Mouse (Mus musculus) activated CD4-positive, CD25-positive, alpha-beta regulatory T cell, adult 4 months (primary cell): ENCODE data around the gene Ccr10. TPM values are rescaled to one million over a fixed set of nuclear protein-coding genes. Genes with fewer than 3 reads are reported as not detected.
"Not testable (repeated sequence)": the region's sequence is repeated elsewhere in the genome, so short reads cannot be mapped to it uniquely, and the experiment has no call there.

ENCODE experiments used
- ATAC-seq: one replicate; pipeline ENCODE4 v1.8.0; 2017
- polyA plus RNA-seq, 2 experiments: library from polyadenylated mRNA; unstranded; fragments of 100-300 nt; shearing (Covaris generic); gene quantifications; one replicate each; pipeline ENCODE4 v1.2.1; 2017

The Ccr10 gene
- polyA plus RNA-seq, 2 experiments from 2014 or later = 1.5 to 1.6 TPM

DNA sequence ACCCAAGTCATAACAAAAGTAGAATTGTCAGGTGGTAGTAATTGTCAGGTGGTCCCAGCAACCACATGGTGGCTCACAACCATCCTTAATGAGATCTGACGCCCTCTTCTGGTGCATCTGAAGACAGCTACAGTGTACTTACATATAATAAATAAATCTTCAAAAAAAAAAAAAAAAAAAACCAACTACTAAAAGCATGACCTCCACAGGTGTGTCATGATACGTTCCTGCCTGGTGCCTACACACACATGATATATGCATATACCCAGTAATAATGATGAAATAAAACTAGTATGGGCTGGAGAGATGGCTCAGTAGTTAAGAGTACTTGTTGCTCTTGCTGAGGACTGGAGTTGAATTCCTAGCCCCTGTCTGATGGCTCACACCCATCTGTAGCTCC lies 24.2 kb downstream of the Ccr10 start:
- ATAC-seq = no peak

DNA sequence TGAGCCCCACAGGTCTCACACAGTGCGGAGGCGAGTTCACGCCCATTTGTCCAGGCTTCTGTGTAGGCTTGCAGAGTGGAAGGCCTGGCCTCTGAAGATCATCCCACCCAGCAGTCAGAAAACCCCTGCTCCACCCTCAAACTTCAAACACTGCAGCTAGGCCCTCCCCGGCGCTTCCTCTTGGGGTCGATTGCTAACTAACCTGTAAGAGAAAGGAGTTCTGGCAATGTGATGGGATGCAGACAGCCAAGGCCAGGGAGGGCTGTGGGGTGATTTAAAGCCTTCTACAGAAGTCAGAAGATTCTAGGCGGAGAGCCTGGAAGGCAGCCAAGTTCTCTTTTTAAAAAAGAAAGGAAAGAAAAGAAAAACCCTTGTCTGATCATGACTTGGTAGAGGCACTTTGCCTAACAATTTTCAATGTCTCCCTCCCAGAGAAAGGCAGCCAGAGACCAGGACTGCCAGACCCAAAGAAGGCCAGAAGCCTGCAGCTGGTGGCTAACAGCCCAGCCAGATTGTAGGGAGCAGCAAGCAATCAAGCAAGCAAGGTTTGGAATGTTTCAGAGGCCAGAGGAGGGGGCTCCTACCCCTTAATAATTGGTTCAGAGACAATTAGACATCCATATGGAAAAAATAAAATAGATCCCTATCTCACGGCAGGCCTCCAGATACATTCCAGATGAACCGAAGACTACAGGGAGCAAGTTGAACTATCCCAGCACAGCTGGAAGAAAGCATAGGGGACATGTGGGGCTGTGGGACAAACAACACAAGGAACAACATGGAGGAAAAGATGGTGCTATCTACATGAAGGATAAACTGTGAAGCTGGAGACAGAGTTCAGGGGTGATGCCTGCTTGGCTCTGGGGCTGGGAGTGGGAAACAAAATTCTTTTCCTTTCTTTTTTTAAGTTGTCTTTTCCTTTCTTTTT lies 25.8 kb downstream of the Ccr10 start:
- ATAC-seq = no peak

DNA sequence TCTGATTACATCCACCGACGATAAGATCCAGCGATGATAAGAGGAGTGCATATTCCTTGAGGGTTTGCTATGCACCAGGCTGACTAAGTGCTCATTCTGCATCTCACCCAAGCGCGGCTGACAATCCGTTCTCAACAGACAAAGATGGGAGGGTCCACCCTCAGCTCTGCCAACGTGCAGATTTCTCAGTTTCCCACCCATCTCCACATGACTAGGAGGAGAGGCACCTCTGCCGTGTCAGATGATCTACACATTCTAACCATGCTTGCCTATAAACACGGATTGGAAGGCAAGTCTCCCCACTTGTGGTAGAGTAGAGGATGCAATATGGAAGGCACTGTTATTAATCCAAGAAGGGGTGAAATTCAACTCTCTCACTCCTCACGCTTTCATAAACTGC lies 26.5 kb downstream of the Ccr10 start:
- no peak for ATAC-seq

DNA sequence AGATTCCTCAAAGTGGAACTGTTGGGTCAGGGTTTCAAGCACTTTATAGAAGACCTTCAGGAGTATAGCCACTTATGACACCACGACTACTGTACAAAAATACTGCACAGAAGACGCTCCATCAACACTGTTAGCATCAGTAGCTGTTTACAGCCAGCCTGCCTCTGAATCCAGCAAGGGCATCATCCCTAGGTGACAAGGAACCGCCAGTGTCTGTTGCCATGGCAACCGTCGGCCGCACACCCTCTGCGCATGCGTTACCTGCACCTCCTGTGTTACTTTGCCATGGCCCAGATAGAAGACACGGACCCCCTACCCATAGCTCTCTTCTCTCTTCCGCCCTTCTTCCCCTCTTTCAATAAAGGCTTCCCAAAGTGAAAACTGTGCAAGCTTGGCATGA lies 28.9 kb downstream of the Ccr10 start:
- no peak for ATAC-seq

DNA sequence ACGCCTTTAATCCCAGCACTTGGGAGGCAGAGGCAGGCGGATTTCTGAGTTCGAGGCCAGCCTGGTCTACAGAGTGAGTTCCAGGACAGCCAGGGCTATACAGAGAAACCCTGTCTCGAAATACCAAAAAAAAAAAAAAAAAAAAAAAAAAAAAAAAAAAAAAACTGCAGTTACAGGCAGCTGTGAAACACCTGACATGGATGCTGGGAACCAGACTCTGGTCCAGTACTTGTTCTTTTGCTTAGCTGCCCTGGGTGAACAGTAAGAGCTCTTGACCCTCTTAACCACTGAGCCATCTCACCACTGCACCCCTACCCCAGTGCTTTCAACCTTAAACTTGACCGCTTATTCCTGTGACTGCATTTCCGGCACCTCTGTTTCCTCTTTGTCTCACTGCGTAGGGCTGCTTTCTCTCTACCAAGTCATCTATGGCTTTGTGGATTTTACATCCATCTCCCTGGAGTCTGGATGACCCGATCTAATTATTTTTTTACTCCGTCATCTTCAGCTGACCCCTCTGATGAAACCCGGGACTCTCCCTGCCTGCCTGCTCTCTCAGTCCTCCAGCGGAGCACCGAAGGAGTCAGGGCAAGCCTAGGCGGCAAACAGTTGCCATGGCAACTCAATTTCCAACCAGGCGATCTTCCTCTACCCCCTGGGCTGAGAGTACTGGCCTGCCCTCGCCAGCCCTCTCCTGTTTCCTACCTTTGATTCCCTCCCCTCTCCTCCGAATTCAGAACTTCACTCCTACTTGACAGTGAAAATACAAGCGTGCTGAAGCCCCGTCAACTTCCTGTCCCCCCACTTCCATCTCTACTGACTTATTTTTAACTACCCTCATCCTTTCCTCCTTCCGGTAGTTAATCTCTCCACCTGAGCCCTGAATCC lies 31.7 kb downstream of the Ccr10 start:
- ATAC-seq = peak; percentile 75

DNA sequence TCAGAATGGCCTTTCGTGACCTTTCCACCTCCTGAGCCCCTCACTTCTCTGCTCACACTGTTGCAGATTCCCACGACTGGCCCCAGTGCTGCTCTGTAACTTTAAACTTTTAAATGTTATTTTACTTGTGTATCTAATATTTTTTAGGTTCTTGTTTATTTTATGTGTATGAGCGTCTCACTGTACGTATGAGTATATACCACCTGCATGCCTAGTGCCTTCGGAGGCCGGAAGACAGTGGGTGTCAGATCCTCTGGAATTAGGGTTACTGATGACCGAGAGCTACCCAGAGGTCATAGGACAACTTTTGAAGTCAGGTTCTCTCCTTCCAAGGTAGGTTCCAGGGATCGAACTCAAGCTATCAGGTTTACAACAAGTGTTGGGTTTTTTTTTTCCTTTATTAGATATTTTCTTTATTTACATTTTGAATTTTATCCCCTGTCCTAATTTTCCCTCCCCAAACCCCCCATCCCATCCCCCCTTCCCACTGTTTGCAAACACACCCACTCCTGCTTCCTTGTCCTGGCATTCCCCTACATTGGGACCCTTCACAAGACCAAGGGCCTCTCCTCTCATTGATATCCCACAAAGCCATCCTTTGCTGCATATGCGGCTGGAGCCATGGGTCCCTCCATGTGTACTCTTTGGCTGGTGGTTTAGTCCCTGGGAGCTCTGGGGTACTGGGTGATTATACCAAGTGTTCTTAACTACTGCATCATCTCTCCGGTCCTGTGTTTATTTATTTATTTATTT lies 32.9 kb downstream of the Ccr10 start:
- ATAC-seq = no peak

DNA sequence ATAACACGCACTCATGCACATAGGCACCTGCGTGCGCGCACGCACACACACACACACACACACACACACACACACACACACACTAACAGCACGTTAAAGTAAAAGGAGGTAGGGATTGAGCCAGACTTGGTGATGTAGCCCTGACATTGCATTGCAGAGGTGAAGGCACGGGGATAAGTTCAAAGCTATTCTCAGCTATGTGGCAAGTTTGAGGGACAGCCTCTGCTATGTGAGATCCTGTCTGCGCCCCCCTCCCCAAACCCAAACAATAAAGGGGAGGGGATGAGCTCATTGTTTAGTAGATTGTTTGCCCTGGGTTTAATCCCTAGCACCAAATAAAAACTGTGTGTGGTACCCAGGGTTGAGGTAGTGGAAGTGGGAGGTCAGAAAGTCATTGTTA lies 34.2 kb downstream of the Ccr10 start:
- no peak for ATAC-seq

DNA sequence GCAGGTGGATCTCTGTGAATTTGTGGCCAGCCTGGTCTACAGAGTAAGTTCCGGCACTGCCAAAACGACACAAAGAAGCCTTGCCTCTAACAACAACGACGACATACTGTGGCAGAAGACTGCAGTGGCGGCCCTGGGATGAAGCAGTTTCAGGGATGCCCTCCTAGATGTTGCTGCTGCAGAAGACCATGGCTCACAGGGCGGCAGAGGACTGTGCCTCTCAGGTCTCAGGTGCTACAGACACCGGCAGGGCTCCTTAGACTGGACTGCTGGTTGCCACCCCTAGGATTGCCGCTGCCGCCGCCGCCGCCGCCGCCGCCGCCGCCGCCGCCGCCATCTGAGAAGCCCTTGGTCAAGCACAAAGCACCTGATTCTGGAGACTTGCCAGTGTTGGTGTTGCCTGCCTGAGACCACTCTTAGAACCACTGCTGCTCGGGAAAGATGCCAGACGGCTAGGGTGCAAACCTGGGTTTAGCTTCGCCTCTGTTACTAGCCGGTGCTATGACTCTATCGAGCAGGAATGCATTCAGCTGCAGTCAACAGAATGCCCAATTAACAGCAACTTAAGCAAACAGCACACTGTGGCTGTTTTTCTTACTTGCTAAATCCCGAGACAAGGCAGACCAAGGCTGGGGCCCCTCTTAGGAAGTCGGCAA lies 35.0 kb downstream of the Ccr10 start:
- ATAC-seq = no peak

DNA sequence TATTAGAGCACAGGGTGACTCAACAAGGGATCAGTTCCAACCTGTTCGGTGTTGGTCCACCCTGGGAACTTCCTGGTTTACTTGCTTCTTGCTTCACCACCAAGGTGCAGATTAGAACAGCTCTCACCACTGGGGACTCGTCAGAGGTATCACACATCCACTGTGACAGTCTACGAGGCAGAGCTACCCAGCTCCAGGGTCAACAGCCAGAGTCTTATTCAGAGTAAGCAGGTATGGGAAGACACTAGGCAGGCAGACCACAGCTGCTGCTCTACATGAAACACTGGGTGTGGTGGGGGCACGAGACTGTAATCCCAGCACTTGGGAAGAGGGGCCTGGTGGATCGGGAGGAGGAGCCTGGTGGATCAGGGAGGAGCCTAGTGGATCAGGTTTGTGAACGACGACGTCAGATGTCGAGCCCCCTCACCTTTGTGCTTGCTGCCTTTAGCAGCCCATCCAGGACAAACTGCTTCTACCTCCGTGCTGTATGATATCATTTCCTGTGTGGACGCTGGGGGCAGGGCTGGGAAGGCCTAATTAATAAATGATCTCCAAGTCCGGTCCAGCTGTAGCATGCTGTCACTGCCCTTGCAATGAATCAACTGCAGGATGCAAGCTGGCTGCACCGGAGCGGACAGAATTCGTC lies 36.6 kb downstream of the Ccr10 start:
- no peak for ATAC-seq

DNA sequence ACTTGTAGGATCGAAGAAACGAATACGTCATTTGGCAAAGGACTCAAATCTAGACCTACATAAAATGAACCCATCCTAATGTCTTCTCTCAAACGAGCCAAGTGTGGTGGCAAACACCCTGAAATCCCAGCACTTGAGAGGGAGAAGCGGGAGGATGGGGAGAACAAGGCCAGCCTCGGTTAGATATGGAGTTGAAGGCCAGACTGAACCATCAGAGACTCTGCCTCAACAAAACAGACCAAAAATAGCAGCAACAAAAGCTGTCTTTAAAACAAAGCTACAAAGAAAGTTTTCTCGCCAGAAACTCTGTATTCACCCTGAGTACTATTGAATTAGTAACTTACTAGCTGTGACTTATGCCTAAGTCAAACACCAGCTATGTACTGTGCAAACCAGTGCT lies 38.2 kb downstream of the Ccr10 start:
- no peak for ATAC-seq

DNA sequence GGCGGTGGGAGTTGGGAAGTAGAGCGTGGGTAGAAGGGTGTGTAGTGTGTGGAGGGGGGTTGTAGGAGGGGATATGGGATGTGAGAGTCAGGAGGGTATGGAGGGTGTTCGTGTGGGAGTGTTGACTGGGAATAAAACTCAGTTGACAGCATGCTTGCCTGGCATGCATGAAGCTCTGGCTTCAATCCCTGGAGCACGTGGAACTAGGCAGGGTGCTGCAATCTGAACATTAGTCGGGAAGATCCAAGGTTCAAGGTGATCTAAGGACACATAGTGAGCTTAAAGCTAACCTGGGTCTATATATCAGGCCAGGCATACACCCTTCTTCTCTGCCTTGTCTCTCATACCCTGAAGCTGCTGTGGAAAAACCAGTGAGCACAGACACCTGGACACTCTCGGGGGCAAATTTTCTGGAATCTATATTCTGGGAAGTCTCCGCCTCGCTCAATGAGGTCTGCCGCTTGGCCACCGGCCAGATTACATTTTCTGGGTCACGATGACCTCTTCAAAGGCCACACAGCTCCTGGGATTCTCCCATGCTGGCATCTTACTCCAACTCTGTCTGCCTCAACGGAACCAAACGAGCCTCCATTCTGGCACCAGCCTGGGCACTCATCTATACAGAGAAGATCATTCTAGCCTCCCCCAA lies 40.9 kb downstream of the Ccr10 start:
- ATAC-seq = no peak

DNA sequence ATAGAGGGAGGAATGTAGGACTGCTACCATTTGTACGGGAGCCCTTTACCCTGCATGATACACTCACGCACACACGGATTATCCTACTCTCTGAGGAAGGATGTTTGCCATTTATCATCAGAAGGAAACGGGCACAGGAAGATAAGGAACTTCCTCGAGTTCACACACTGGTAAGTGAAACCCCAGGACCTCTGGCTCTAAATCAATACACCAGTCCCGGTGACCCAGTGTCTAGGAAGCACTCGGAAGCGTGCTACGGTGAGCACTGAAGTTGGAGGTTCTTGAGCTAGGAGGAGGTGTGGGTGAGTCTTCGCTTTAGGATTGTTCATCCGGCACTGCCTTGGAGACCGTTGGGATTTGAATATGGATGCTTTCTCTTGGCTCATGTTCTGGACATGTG lies 42.2 kb downstream of the Ccr10 start:
- ATAC-seq = no peak

DNA sequence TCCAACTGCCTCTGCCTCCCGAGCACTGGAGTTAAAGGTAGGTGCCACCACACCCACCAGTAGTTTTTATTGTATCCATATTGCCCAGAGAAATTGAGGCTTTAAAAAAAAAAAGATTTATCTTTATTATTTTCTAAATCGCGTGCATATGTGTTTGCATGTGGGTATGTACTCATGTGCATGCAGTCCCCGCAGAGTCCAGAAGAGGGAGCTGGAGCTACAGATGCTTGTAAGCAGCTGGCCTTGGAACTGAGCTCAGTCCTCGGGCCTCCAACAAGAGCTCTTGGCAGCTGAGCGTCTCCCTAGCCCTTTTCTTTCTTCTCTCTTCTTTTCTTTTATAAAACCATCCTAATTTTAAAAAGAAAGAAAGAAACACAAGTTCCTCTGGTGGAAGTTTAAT lies 43.5 kb downstream of the Ccr10 start:
- ATAC-seq = no peak

DNA sequence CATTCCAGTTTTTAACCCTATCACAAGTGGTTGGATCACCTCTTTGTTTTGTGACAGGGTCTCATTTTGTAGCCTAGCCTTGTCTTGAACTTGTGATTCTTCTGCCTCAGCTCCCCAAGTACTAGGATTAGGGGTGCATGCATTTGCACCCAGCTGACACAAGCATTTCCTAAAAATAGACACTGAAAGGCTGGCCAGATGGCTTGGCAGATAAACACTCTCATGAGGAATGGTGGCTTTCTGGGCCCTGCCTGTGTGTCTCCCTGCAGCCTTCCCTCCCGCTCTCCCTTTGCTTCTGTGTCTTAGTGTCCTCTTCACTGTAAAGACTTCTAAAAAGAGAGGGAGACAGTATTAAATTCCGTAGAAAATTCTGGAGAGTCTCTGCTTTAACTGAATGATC lies 44.1 kb downstream of the Ccr10 start:
- ATAC-seq = no peak

DNA sequence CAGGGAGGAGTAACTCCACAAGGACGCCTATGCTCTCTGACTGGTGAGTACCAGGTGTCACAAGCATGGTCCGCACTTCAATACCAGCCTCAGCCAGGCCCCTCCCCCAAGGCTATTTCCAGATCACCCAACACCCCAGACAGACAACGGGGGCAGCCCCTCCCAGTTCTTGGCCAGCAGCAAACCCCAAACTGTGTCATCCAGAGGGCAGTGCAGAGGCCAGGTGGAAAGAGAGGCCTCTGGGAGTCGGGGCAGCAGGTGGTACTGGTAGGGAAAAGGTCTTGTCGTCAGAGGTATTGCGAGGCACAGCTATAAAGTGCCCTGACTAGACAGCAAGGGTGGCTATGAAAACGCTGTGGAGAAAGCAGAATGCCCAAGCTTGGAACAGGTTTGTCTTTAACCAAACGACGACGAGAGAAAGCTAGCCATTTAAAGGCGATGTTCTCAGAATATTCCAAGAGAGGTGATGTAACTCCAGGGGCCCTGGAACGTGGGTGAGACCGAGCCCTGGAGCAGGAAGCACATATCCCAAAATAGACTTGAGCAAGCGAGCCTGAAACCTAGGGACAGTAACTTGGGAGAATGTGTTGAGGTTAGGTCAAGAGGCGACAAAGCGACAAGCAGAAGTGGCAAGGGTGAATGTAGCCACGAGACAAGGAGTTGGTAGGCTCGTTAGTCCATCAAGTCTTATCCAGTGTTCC lies 45.0 kb downstream of the Ccr10 start:
- no peak for ATAC-seq

DNA sequence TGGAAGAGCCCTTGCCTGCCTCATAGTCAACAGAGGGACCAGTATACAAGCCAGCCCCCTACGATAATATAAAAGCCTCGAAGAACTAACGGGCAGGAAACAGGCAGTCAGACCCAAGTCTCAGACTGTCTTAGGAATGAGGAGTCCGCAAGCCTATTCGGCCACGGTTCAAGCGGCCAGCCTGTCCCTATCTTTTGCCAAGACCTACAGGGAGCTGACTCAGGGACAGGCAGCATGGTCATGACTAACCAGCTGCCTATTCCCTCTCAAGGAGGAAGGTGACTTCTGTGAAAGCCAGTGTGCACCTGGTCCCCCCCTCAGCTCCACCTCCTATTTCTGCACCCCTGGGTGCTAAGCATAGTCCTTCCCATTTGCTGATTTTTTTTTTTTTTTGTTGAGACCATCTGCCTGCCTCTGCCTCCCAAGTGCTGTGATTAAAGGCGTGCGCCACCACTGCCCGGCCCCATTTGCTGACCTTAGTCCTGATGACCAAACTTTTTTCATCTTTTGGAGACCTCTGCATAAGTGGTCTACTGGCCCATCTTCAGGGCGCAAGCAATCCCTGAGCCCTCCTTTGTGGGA lies 46.2 kb downstream of the Ccr10 start:
- no peak for ATAC-seq

DNA sequence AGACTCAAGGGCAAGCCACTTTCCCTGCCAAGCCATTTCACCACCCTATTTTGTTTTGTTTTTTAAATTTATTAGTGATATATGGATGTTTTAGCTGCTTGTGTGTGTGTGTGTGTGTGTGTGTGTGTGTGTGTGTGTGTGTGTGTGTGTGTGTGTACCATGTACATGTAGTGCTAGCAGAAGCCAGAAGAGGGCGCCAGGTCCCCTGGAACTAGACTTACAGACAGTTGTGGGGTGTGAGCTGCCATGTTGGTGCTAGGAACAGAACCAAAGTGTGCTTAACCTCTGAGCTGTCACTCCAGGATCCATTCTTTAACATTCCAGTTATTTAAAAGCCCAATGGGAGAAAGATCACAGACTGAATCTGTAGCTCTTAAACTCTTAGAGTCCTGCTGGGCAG lies 48.2 kb downstream of the Ccr10 start:
- no peak for ATAC-seq

DNA sequence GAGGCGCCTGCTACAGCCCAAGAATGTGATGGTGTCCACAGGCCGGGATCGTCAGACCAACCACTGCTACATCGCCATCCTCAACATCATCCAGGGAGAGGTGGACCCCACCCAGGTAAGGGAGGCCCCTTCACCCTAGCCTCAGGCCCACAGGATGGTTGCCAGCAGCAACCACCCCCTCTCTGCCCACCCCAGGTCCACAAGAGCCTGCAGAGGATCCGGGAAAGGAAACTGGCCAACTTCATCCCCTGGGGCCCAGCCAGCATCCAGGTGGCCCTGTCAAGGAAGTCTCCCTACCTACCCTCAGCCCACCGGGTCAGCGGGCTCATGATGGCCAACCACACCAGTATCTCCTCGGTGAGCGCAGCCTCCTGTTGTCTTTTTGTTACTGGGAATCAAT lies 50.2 kb downstream of the Ccr10 start:
- ATAC-seq = not testable (repeated sequence)

DNA sequence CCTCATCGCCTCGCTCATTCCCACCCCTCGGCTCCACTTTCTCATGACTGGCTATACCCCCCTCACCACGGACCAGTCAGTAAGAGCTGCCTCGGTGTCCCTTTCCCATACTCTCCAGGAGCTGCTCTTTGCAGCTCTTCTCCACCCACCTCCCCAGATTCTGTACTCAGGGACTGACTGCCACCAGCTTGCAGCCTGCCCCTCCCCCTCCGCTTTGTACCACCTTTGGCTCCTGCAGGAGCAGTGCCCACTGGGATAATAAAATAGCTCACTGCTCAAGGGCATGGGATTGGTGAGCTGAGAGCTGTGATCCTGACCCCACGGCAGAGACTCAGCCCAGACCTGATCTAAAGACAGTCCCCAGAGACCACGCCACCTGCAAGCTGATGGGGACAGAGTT lies 50.7 kb downstream of the Ccr10 start:
- ATAC-seq = not testable (repeated sequence)
